In genomic region chr2:71107225-71107624, GRCm38 (mm10) we compare ENCODE assay signal across 31 mouse cellular contexts. TPM values are rescaled to one million over a fixed set of nuclear protein-coding genes. Genes with fewer than 3 reads are reported as not detected.
"Had no signal": no experiment of that assay in that cellular context is flagged by ENCODE, and none has a peak within 500 bp of the region (broad histone marks: within the 10 kb centered on the region; RNA-seq: fewer than 3 reads in every experiment).

No protein-coding gene starts in this region.

- H3K4me1 ChIP-seq: heart, embryonic 15.5 days; hindbrain, embryonic 12.5 days; hindbrain, embryonic 13.5 days; hindbrain, embryonic 15.5 days; intestine, embryonic 15.5 days; kidney, embryonic 15.5 days had no signal

- H3K4me3 ChIP-seq: heart, embryonic 12.5 days; heart, embryonic 13.5 days; heart, embryonic 15.5 days; hindbrain, embryonic 10.5 days; hindbrain, embryonic 12.5 days; hindbrain, embryonic 13.5 days; hindbrain, embryonic 15.5 days; intestine, embryonic 15.5 days; kidney, embryonic 15.5 days; layer of hippocampus, adult 2 months; left cerebral cortex, adult 2 months had no signal

- DNase-seq: heart, postnatal 10 days; heart, postnatal 14 days; heart, postnatal 36 days; heart, postnatal 4 days; kidney, adult 11 months; kidney, adult 18-20 months; kidney, adult 2 months; kidney, adult 8-10 months; kidney, adult 9 months; kidney, postnatal 10 days; kidney, postnatal 14 days; kidney, postnatal 25 days; kidney, postnatal 36 days; kidney, postnatal 4 days; layer of hippocampus, adult 9-11 months; layer of hippocampus, postnatal 36 days had no signal

- H3K4me2 ChIP-seq: heart, embryonic 12.5 days; heart, embryonic 13.5 days; heart, embryonic 15.5 days; hindbrain, embryonic 12.5 days; hindbrain, embryonic 13.5 days; hindbrain, embryonic 14.5 days; hindbrain, embryonic 15.5 days; intestine, embryonic 15.5 days; kidney, embryonic 15.5 days had no signal

- H3K9ac ChIP-seq: heart, embryonic 12.5 days; heart, embryonic 13.5 days; heart, embryonic 15.5 days; hindbrain, embryonic 12.5 days; hindbrain, embryonic 13.5 days; hindbrain, embryonic 14.5 days; hindbrain, embryonic 15.5 days; intestine, embryonic 15.5 days; kidney, embryonic 15.5 days had no signal

- H3K27me3 ChIP-seq: heart, embryonic 15.5 days; hindbrain, embryonic 12.5 days; hindbrain, embryonic 13.5 days; hindbrain, embryonic 15.5 days; intestine, embryonic 15.5 days; kidney, embryonic 15.5 days had no signal

- H3K27ac ChIP-seq: heart, embryonic 13.5 days; heart, embryonic 15.5 days; hindbrain, embryonic 10.5 days; hindbrain, embryonic 12.5 days; hindbrain, embryonic 13.5 days; hindbrain, embryonic 14.5 days; hindbrain, embryonic 15.5 days; hindbrain, postnatal 0 days; intestine, embryonic 15.5 days; kidney, embryonic 15.5 days; kidney, postnatal 0 days; layer of hippocampus, adult 2 months; left cerebral cortex, adult 2 months had no signal

- H3K36me3 ChIP-seq: heart, embryonic 12.5 days; heart, embryonic 13.5 days; heart, embryonic 15.5 days; hindbrain, embryonic 10.5 days; hindbrain, embryonic 12.5 days; hindbrain, embryonic 13.5 days; hindbrain, embryonic 15.5 days; intestine, embryonic 15.5 days; kidney, embryonic 15.5 days had no signal

- H3K9me3 ChIP-seq: heart, embryonic 12.5 days; heart, embryonic 13.5 days; heart, embryonic 15.5 days; hindbrain, embryonic 10.5 days; hindbrain, embryonic 12.5 days; hindbrain, embryonic 13.5 days; hindbrain, embryonic 15.5 days; intestine, embryonic 15.5 days; kidney, embryonic 15.5 days had no signal

RNA-seq across cellular contexts. Expression of gene Cybrd1, which starts 10.5 kb away (rescaled TPM):
- total RNA-seq: hematopoietic stem cell, adult 5-6 weeks had no signal
